Mouse (Mus musculus) embryonic facial prominence, embryonic 10.5 days (tissue): ENCODE results near the gene Armc10. TPM values are rescaled to one million over a fixed set of nuclear protein-coding genes. Genes with fewer than 3 reads are reported as not detected.
A peak's percentile ranks its signal among the peaks of the same experiment; 100 is the strongest.
"Not testable (repeated sequence)": the region's sequence is repeated elsewhere in the genome, so short reads cannot be mapped to it uniquely, and the experiment has no call there.

ENCODE experiments used
- DNase-seq: peaks from one replicate; pipeline ENCODE4 v3.0.0-alpha.2; 2017; ENCODE audit warnings: low spot score
- H3K27ac ChIP-seq: fragments of 300-500 bp; sonication (generic); replicated peaks from 2 replicates; pipeline ENCODE4 v1.5.1; 2016; ENCODE audit warnings: mild to moderate bottlenecking
- H3K27me3 ChIP-seq: fragments of 300-500 bp; sonication (generic); replicated peaks from 2 replicates; pipeline ENCODE4 v1.6.1; 2016; ENCODE audit warnings: low read depth, mild to moderate bottlenecking; ENCODE audit not compliant: poor library complexity, severe bottlenecking
- H3K36me3 ChIP-seq: fragments of 300-500 bp; sonication (generic); replicated peaks from 2 replicates; pipeline ENCODE4 v1.6.1; 2016; ENCODE audit warnings: mild to moderate bottlenecking, moderate library complexity
- H3K4me1 ChIP-seq: fragments of 300-500 bp; sonication (generic); 2 replicates; pipeline ENCODE4 v1.6.1; 2016
- H3K4me3 ChIP-seq: fragments of 300-500 bp; sonication (generic); 2 replicates; pipeline ENCODE4 v1.5.1; 2016; ENCODE audit warnings: mild to moderate bottlenecking, moderate library complexity
- H3K9me3 ChIP-seq: fragments of 300-500 bp; sonication (generic); 2 replicates; pipeline ENCODE4 v1.6.1; 2016; ENCODE audit warnings: mild to moderate bottlenecking
- WGBS: fragments of 180-500 bp; shearing (Covaris S2); methylation state at CpG from one replicate; pipeline ENCODE4 v1.1.7; 2016; 5-methylcytosine and 5-hydroxymethylcytosine counted together
- polyA plus RNA-seq: library from polyadenylated mRNA; unstranded; fragments of >200 nt; fragmentation: Nextera tagmentation; extraction: Ambion mirVana; gene quantifications from 2 replicates; pipeline ENCODE4 v1.2.1, GENCODE M21; 2016

The Armc10 gene
- polyA plus RNA-seq, 1 experiment from 2014 or later = 63.1 TPM

- not testable (repeated sequence) for H3K27ac ChIP-seq, DNase-seq, H3K4me3 ChIP-seq, H3K4me1 ChIP-seq, H3K36me3 ChIP-seq, H3K9me3 ChIP-seq, H3K27me3 ChIP-seq
- 90% methylated on average over 3 of the region's 3 CpGs for WGBS
Measured at GRCm38 (mm10) chr5:21699555-21699954, 53.9 kb downstream of the Armc10 start.

- Histone ChIP-seq H3K4me3 (peak overlapping the region; percentile 78), H3K9me3 (no peaks in the 10 kb centered on the region), H3K4me1 (no peaks in the 10 kb centered on the region), H3K36me3 (no peaks in the 10 kb centered on the region), H3K27me3 (no peaks in the 10 kb centered on the region), H3K27ac (peak overlapping the region; percentile 98)
- WGBS = 16% methylated on average over 10 of the region's 10 CpGs
- no peak for DNase-seq
Measured at GRCm38 (mm10) chr5:21700272-21700821, 54.7 kb downstream of the Armc10 start.

- H3K9me3 ChIP-seq = no peaks in the 10 kb centered on the region
- peak overlapping the region; percentile 78 for H3K4me3 ChIP-seq
- DNase-seq = no peak
- WGBS = under 1% methylated on average over 22 of the region's 22 CpGs
- H3K4me1 ChIP-seq = no peaks in the 10 kb centered on the region
- H3K27me3 ChIP-seq = no peaks in the 10 kb centered on the region
- no peaks in the 10 kb centered on the region for H3K36me3 ChIP-seq
- peak overlapping the region; percentile 98 for H3K27ac ChIP-seq
Measured at GRCm38 (mm10) chr5:21700934-21701333, 55.3 kb downstream of the Armc10 start.

- DNase-seq = peak; percentile 99
- H3K9me3 ChIP-seq = no peaks in the 10 kb centered on the region
- no peaks in the 10 kb centered on the region for H3K27me3 ChIP-seq
- H3K4me3 ChIP-seq = peak within 1 kb of the TSS; percentile 78
- peak within 1 kb of the TSS; percentile 98 for H3K27ac ChIP-seq
- no peaks in the 10 kb centered on the region for H3K4me1 ChIP-seq
- WGBS = under 1% methylated on average over 59 of the region's 59 CpGs
- H3K36me3 ChIP-seq = no peaks in the 10 kb centered on the region
Measured at GRCm38 (mm10) chr5:21701351-21702008, 55.9 kb downstream of the Armc10 start, which contains the start of gene Napepld. Gene Napepld, minus strand, starts transcription at chr5:21701396.

- Histone ChIP-seq H3K36me3 (no peaks in the 10 kb centered on the region), H3K9me3 (no peaks in the 10 kb centered on the region), H3K27me3 (no peaks in the 10 kb centered on the region), H3K27ac (peak overlapping the region; percentile 98), H3K4me3 (peak overlapping the region; percentile 78), H3K4me1 (no peaks in the 10 kb centered on the region)
- no peak for DNase-seq
- WGBS = 63% methylated on average over 2 of the region's 2 CpGs
Measured at GRCm38 (mm10) chr5:21702009-21702364, 56.4 kb downstream of the Armc10 start.

- DNase-seq = no peak
- no peak overlapping the region for H3K27ac ChIP-seq
- no peaks in the 10 kb centered on the region for H3K36me3 ChIP-seq
- no peak overlapping the region for H3K4me3 ChIP-seq
- 82% methylated on average over 6 of the region's 6 CpGs for WGBS
- no peaks in the 10 kb centered on the region for H3K4me1 ChIP-seq
- H3K27me3 ChIP-seq = no peaks in the 10 kb centered on the region
- H3K9me3 ChIP-seq = no peaks in the 10 kb centered on the region
Measured at GRCm38 (mm10) chr5:21702873-21703475, 57.4 kb downstream of the Armc10 start.

GRCm38 (mm10) chr5:21703708-21704107, 58.1 kb downstream of the Armc10 start:
- WGBS = 74% methylated on average over 3 of the region's 3 CpGs
- no peak for DNase-seq
- Histone ChIP-seq H3K27ac (no peak overlapping the region), H3K36me3 (no peaks in the 10 kb centered on the region), H3K27me3 (no peaks in the 10 kb centered on the region), H3K4me3 (no peak overlapping the region), H3K4me1 (no peaks in the 10 kb centered on the region), H3K9me3 (0 out of 2 replicates have a peak, but pooled peaks cover 3% of the 10 kb centered on the region)

GRCm38 (mm10) chr5:21706546-21706945, 60.9 kb downstream of the Armc10 start:
- H3K27ac ChIP-seq = no peak overlapping the region
- WGBS = 96% methylated on average over 4 of the region's 4 CpGs
- 0 out of 2 replicates have a peak, but pooled peaks cover 4% of the 10 kb centered on the region for H3K9me3 ChIP-seq
- H3K4me3 ChIP-seq = no peak overlapping the region
- H3K36me3 ChIP-seq = no peaks in the 10 kb centered on the region
- H3K27me3 ChIP-seq = no peaks in the 10 kb centered on the region
- no peaks in the 10 kb centered on the region for H3K4me1 ChIP-seq
- no peak for DNase-seq

GRCm38 (mm10) chr5:21708011-21708410, 62.4 kb downstream of the Armc10 start:
- H3K4me1 ChIP-seq = not testable (repeated sequence)

More at GRCm38 (mm10) chr5:21708011-21708410, 62.4 kb downstream of the Armc10 start:
- not testable (repeated sequence) for H3K27me3 ChIP-seq, H3K27ac ChIP-seq, H3K4me3 ChIP-seq, H3K36me3 ChIP-seq, H3K9me3 ChIP-seq, DNase-seq
- WGBS = 90% methylated on average over 8 of the region's 8 CpGs

Other genes with a start within 250 kb of the Armc10 start
- gene Ccdc146, start 221.1 kb upstream of the Armc10 start, polyA plus RNA-seq = 0.16 TPM in 1 of 2 replicates, not detected in the other
- gene Fam185a, start 220.9 kb upstream of the Armc10 start, polyA plus RNA-seq = 6.0 and 7.2 TPM in 2 replicates
- gene Lrrc17, start 102.3 kb upstream of the Armc10 start, polyA plus RNA-seq = 12.9 and 15.9 TPM in 2 replicates
- 0.09 and 0.28 TPM in 2 replicates for gene Fbxl13, start 179 bp upstream of the Armc10 start, polyA plus RNA-seq
- gene Napepld, start 55.6 kb downstream of the Armc10 start, polyA plus RNA-seq = 4.8 and 5.0 TPM in 2 replicates
- 78.0 and 84.7 TPM in 2 replicates for gene Pmpcb, start 91.3 kb downstream of the Armc10 start, polyA plus RNA-seq
- gene Dnajc2, start 139.4 kb downstream of the Armc10 start, polyA plus RNA-seq = 96.4 and 96.8 TPM in 2 replicates
- 238 and 245 TPM in 2 replicates for gene Psmc2, start 139.5 kb downstream of the Armc10 start, polyA plus RNA-seq
- gene Slc26a5, start 219.8 kb downstream of the Armc10 start, polyA plus RNA-seq = 0.07 and 0.09 TPM in 2 replicates